Mouse (Mus musculus): ENCODE results near the gene Gcc1. TPM values are rescaled to one million over a fixed set of nuclear protein-coding genes. Genes with fewer than 3 reads are reported as not detected.
A peak's percentile ranks its signal among the peaks of the same experiment; 100 is the strongest.

Gcc1 gene
- polyA plus RNA-seq, 1 experiment: 10.3 TPM

DNA sequence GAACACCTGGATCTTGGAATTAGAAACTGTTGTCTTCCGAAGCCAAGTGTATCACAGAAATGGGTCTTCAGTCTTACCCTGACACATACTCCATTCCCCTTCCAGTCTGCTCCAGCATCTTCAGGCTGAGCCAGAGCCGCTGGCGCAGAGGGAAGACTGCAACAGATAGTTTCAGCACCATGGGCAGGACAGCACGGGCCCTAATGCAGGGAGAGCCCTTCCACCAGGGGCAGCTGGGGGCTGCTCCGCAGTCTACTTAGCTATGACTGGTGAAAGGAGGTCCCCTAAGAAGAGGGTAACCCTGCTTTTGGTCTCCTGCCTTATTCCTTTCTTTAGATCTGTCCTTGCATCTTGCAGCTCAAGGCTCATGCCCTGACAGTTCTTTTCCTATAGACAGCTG lies 22.3 kb upstream of the Gcc1 start:
- Histone ChIP-seq H3K4me3 (ENCODE audit: insufficient read depth, low read length) (no peak overlapping the region), H3K27ac (ENCODE audit: insufficient read depth, low read depth, low read length) (no peak overlapping the region), H3K4me1 (ENCODE audit: control insufficient read depth, insufficient read depth, low read length) (no peaks in the 10 kb centered on the region)
- TF ChIP-seq CTCF (IDR thresholded peaks at IDR 0.05; ENCODE audit: low read depth, low read length) (no peak), POLR2A (IDR thresholded peaks at IDR 0.05; ENCODE audit: borderline replicate concordance, low read depth, low read length) (no peak)

DNA sequence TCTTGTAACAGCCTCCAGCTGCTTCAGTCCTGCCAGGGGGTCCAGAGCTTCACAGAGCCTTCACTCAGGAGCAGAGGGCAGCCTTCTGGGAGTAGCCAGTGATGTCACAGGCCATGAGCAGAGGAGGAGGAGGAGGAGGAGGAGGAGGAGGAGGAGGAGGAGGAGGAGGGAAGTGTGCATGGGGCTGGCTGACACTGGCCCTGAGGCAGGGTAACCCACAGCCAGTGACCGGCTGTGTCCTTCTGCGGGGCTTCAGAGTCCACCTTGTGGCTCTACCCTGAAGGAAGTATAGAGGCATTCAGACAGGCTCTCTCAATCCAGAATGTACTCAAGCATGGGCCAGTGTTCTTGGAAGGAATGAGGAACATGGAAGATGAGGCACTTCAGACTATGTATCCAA lies 21.1 kb upstream of the Gcc1 start, which contains the start of gene Pax4:
Gene Pax4 (minus strand): TSS at position 101 of the 400 bp plus-strand sequence.
- H3K4me3 ChIP-seq (ENCODE audit: insufficient read depth, low read length): no peak within 1 kb of the TSS
- H3K4me1 ChIP-seq (ENCODE audit: control insufficient read depth, insufficient read depth, low read length): no peaks in the 10 kb centered on the region
- no peak for TF ChIP-seq POLR2A (IDR thresholded peaks at IDR 0.05; ENCODE audit: borderline replicate concordance, low read depth, low read length)
- TF ChIP-seq CTCF (IDR thresholded peaks at IDR 0.05; ENCODE audit: low read depth, low read length): no peak
- H3K27ac ChIP-seq (ENCODE audit: insufficient read depth, low read depth, low read length): no peak within 1 kb of the TSS

DNA sequence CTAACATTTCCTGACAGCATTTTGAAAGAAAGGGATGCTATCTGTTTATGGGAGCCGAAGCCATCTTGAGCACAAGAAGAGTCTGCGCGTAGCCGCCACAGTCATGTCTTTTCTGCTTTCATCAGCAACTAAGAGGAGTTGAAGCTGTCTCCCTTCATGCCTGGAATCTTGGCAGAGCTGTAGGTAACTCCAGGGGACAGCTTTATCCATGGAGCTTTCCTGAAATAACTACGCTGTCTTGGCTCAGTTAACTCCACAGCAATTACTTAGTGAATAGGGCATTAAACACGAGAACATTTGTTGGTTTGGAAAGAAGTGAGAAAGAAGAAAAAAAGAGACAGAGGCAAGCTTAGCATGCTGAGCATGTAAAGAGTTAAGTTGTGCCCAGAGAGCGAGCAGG lies 19.7 kb upstream of the Gcc1 start:
- Histone ChIP-seq H3K4me1 (ENCODE audit: control insufficient read depth, insufficient read depth, low read length) (no peaks in the 10 kb centered on the region), H3K4me3 (ENCODE audit: insufficient read depth, low read length) (no peak overlapping the region)
- TF ChIP-seq CTCF (IDR thresholded peaks at IDR 0.05; ENCODE audit: low read depth, low read length): no peak
- no peak for TF ChIP-seq POLR2A (IDR thresholded peaks at IDR 0.05; ENCODE audit: borderline replicate concordance, low read depth, low read length)

DNA sequence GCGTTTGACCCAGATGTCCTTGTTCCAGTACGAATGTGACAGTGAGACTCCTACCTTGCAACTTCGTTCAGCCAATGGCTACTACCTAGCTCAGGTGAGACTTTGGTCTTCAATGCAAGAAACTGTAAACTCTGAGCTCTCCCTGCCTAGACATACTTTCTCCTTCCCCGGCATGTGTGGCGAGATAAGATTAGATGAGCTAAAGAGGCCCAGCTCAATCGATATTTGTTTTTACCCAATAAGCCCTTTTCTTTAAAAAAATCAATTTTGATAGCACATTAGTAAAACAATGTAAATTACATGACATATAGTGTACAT lies 3.3 kb upstream of the Gcc1 start:
- Histone ChIP-seq H3K4me3 (ENCODE audit: insufficient read depth, low read length) (no peak overlapping the region), H3K27ac (ENCODE audit: insufficient read depth, low read depth, low read length) (no peak overlapping the region), H3K4me1 (ENCODE audit: control insufficient read depth, insufficient read depth, low read length) (no peaks in the 10 kb centered on the region; the same call in 1 of the 2 replicates)
- TF ChIP-seq CTCF (IDR thresholded peaks at IDR 0.05; ENCODE audit: low read depth, low read length) (no peak), POLR2A (IDR thresholded peaks at IDR 0.05; ENCODE audit: borderline replicate concordance, low read depth, low read length) (no peak)

More for the DNA sequence above, 19.7 kb upstream of the Gcc1 start:
- H3K27ac ChIP-seq (ENCODE audit: insufficient read depth, low read depth, low read length): no peak overlapping the region

DNA sequence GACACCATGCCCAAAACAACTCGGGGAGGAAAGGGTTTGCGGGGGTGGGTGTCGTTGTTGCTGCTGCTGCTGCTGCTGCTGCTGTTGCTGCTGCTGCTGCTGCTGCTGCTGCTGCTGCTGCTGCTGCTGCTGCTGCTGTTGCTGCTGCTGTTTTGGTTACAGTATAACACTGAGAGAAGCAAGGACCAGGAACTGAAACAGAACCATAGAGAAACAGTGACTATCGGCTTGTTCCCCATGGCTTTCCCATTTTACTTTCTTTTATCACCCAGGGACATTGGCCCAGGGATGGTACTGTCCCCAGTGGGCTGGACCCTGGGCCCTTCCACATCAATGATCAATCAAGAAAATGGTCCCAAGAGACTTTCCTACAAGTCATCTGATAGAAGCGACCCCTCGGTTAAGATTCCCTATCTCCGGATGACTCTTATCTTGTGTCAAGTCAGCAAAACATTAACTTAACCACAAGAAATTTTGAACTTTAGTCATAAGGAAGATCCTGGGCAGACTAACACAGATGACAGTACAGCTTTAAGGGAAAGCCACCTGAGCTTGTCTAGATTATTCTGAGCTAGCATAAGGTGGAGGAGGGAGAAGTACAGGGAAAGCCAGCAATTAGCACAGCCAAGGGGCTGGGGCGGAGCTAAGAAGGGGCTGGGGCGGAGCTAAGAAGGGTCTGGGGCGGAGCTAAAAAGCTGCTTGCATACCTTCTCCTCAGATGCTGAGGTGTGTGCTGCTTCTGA lies 2.8 kb upstream of the Gcc1 start:
- H3K27ac ChIP-seq (ENCODE audit: insufficient read depth, low read depth, low read length): no peak overlapping the region
- H3K4me1 ChIP-seq (ENCODE audit: control insufficient read depth, insufficient read depth, low read length): no peaks in the 10 kb centered on the region; the same call in 1 of the 2 replicates
- H3K4me3 ChIP-seq (ENCODE audit: insufficient read depth, low read length): no peak overlapping the region
- TF ChIP-seq CTCF (IDR thresholded peaks at IDR 0.05; ENCODE audit: low read depth, low read length): no peak
- no peak for TF ChIP-seq POLR2A (IDR thresholded peaks at IDR 0.05; ENCODE audit: borderline replicate concordance, low read depth, low read length)

DNA sequence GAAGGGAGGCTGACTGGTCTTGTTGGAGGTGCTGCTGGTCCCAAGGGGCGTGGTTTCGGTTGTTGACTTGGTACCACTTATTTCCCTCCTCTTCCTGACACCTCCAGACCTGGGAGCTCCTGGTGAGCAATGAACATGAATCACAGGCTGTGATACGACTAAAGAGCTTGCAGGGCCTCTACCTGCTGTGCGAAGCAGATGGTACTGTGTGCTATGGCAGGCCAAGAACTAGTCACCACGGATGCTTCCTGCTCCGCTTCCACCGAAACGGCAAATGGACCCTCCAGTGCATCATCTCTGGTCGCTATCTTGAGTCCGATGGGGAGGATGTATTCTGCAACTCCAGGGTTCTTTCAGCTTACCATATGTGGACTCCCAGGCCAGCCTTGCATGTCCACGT lies 1.7 kb upstream of the Gcc1 start:
- Histone ChIP-seq H3K27ac (ENCODE audit: insufficient read depth, low read depth, low read length) (no peak overlapping the region), H3K4me3 (ENCODE audit: insufficient read depth, low read length) (no peak overlapping the region), H3K4me1 (ENCODE audit: control insufficient read depth, insufficient read depth, low read length) (no peaks in the 10 kb centered on the region; the same call in 1 of the 2 replicates)
- TF ChIP-seq POLR2A (IDR thresholded peaks at IDR 0.05; ENCODE audit: borderline replicate concordance, low read depth, low read length) (no peak), CTCF (IDR thresholded peaks at IDR 0.05; ENCODE audit: low read depth, low read length) (no peak)

DNA sequence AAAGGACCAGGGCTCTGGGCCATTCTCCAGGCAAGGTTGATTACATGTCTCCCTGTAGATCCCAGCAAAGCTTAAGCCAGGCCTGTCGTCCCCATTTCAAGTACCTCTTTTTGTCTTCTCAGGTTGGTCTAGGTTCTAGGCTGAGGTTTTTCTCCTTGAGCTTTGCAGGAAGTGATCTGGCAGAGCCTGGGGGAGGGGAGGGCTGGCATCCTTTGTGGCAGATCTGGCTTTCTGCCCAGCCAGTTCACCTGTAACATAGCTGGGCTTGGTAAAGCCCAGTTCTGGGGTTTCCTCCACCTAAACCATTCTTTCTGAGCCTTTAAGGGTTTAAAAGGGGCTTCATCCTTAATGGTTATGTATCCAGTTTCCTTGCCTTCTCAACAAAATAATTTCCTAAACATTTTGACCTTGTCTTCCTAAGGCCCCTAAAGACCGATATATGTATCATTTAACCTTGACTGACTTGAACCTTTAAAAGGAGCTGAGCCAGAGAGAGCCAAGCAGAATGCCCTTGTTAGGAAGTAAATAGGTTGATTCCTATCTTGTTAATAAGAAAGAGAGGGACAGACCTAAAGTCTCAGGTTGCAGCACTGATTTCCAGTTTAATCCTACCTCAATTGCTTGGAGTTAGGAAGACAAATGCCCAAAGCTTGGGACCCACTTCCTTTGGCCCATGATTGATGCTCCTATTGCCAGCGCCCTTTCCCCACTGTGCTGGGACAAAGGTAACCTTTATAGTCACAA lies 922 bp downstream of the Gcc1 start, which contains the start of gene Fscn3:
Gene Fscn3 (plus strand): TSS at position 694 of the 744 bp plus-strand sequence.
- peaks cover 13% of the 10 kb centered on the region for H3K4me1 ChIP-seq (ENCODE audit: control insufficient read depth, insufficient read depth, low read length)
- H3K4me3 ChIP-seq (ENCODE audit: insufficient read depth, low read length): no peak within 1 kb of the TSS
- H3K27ac ChIP-seq (ENCODE audit: insufficient read depth, low read depth, low read length): no peak within 1 kb of the TSS
- TF ChIP-seq CTCF (IDR thresholded peaks at IDR 0.05; ENCODE audit: low read depth, low read length) (no peak), POLR2A (IDR thresholded peaks at IDR 0.05; ENCODE audit: borderline replicate concordance, low read depth, low read length) (no peak)

DNA sequence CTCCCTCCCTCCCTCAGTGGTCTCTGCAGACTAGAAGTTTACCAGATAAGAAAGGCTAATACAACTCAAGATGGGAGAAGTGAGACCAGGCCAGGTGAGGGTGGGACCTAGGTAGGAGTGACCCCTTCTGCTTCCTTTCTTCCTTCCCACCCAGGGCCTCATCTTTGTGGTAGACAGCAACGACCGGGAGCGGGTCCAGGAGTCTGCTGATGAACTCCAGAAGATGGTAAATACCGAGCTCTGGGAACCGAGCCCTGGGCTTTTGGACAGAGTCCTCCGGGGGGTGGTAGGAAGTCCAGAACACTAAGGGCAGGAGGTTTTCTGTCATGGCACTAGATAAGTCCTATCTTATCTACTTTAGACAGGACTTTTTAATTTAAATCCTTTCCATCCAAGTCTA lies 3.2 kb downstream of the Gcc1 start:
- Histone ChIP-seq H3K27ac (ENCODE audit: insufficient read depth, low read depth, low read length) (no peak overlapping the region), H3K4me1 (ENCODE audit: control insufficient read depth, insufficient read depth, low read length) (peaks cover 23% of the 10 kb centered on the region), H3K4me3 (ENCODE audit: insufficient read depth, low read length) (no peak overlapping the region)
- TF ChIP-seq CTCF (IDR thresholded peaks at IDR 0.05; ENCODE audit: low read depth, low read length) (no peak), POLR2A (IDR thresholded peaks at IDR 0.05; ENCODE audit: borderline replicate concordance, low read depth, low read length) (no peak)

DNA sequence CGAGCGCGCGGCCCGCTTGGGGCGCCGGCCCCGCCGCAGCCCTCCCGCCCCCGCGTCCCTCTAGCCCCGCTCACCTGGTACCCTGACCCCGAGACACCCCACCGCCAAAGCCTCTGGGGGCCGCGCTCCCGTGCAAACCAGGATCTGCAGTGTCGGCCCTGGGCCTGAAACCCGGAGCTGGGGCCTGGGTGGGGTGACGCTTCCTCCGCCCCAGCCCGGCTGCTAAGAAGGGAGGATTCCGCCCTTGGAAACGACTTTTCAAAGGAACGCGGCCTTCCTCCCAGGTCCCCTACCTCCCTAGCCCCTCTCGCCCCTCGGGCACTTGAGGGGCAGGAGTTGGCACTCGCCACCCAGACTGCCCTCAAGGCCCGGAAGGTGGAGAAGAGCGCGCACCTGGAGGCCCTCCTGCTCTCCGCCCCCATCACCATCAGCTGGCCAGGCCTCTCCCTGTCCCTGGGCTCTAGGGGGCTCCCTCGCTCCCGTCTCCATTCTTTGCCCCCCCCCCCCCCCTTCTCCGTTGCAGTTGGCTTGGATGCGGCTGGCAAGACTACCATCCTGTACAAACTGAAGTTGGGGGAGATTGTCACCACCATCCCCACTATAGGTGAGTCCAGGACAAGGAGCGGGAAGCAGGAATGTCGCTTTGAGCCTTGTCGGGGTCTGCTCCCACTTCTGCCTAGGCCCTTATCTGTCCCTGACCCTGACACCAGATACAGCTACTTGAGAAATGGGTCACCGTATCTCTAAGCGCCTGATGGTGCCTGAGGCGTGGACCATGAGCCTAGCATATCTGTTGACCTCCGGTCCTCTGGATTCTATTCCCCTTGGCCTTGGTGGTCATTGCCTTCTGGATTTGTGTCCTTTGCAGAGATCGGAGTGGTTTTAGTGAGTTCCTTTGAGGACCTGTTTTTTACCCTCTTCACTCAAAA lies 4.2 kb downstream of the Gcc1 start:
- no peak for TF ChIP-seq CTCF (IDR thresholded peaks at IDR 0.05; ENCODE audit: low read depth, low read length)
- TF ChIP-seq POLR2A (IDR thresholded peaks at IDR 0.05; ENCODE audit: borderline replicate concordance, low read depth, low read length): no peak
- Histone ChIP-seq H3K27ac (ENCODE audit: insufficient read depth, low read depth, low read length) (peak overlapping the region; percentile 23; the same call in 1 of the 2 replicates), H3K4me3 (ENCODE audit: insufficient read depth, low read length) (peak overlapping the region; percentile 95), H3K4me1 (ENCODE audit: control insufficient read depth, insufficient read depth, low read length) (peaks cover 26% of the 10 kb centered on the region)
